Mouse (Mus musculus): ENCODE measurements around the gene Wipf2. TPM values are rescaled to one million over a fixed set of nuclear protein-coding genes. Genes with fewer than 3 reads are reported as not detected.
A peak's percentile ranks its signal among the peaks of the same experiment; 100 is the strongest.

Wipf2 gene
- polyA plus RNA-seq, 1 experiment from 2014 or later = 18.1 TPM

DNA sequence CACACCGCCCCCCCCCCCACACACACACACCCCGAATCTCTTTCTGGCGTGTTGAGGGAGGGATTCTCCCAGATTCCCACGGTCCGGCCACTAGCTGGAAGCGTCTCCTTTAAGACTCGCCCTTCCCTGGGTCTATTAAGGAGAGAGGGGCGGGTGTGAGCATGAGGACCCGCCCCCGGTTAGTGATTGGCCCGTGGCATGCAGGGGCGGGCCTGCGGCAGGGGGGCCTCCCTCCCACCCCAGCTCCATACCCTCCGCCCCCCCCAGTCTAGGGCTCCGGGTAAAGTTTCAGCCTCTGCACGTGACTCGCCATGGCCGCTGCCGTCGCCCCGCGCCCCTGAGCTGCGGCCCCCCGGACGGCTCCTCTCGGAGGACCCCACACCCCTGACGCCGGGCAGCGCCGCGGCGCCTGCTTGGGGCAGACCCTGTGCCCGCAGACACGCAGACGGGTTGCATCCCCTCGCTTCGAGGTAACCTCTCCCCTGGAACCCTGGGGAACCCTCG lies 74.0 kb downstream of the Wipf2 start:
- H3K27ac ChIP-seq = peak overlapping the region; percentile 66
- WGBS (ENCODE audit: missing documents) = 2% methylated on average over 28 of the region's 38 CpGs
- H3K36me3 ChIP-seq (ENCODE audit: inconsistent target) = no peaks in the 10 kb centered on the region
- peak overlapping the region; percentile 54 for H3K4me3 ChIP-seq (ENCODE audit: inconsistent target)
- peaks cover 39% of the 10 kb centered on the region for H3K79me2 ChIP-seq (ENCODE audit: inconsistent target)

DNA sequence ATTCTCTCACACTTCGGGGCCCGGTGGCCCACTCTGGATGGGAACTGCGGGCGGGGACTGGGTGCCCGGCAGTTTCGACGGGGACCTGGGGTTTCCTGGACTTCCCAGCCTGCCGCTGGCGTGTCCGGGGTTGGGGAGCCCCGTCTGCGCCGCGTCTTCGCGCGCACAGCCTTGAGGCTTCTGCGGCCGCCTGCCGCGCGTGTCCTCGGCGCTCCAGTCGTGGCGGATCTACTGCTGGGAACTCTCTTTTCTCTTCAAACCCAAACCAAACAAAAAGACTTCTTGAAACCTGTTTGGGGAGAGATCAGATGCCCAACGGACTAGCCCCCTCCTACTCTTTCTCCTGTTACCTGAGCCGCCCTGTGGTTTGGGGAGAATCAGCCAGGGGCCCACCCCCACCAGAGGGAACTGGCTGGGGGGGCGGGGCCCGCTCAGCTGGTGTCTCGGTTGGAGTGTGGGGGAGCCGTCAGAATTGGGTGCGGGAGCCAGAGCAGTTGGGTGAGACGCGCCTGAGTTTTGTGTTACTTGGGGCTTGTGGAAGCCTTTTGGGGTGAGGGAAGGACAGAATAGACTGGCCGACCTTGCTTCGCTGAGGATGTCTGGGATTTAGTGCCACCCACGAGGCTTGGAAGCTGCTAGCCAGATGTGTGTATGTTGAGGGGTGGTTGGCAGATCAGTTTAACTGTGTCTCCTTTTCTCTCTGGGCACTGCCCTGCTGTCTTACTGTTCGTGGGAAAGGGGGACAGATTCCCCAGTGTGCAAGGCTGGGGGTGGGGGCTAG lies 74.7 kb downstream of the Wipf2 start:
- Histone ChIP-seq H3K36me3 (ENCODE audit: inconsistent target) (no peaks in the 10 kb centered on the region), H3K27ac (peak overlapping the region; percentile 34), H3K79me2 (ENCODE audit: inconsistent target) (peaks cover 46% of the 10 kb centered on the region), H3K4me3 (ENCODE audit: inconsistent target) (peak overlapping the region; percentile 54)
- WGBS (ENCODE audit: missing documents) = 3% methylated on average over 38 of the region's 39 CpGs

DNA sequence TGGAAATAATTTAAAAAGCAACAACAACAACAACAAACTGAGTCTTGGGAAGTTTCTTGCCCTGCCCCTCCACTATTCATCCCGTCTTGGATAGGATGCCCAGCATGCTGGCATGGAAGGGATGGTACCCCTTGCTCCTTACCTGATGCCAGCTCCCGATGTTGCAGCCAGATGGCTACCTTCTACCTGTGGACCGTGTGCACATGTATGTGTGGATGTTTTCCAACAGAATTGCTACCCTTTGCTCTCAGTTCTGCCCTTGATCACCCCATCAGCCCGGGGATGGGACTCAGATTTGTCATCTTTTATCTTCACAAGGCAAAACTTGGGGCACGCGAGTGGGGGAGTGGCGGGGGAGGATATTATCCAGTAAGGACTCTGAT lies 75.3 kb downstream of the Wipf2 start:
- Histone ChIP-seq H3K27ac (peak overlapping the region; percentile 34; the same call in 1 of the 2 replicates), H3K4me3 (ENCODE audit: inconsistent target) (peak overlapping the region; percentile 54), H3K36me3 (ENCODE audit: inconsistent target) (no peaks in the 10 kb centered on the region), H3K79me2 (ENCODE audit: inconsistent target) (peaks cover 52% of the 10 kb centered on the region)
- WGBS (ENCODE audit: missing documents) = 76% methylated on average over 7 of the region's 7 CpGs

DNA sequence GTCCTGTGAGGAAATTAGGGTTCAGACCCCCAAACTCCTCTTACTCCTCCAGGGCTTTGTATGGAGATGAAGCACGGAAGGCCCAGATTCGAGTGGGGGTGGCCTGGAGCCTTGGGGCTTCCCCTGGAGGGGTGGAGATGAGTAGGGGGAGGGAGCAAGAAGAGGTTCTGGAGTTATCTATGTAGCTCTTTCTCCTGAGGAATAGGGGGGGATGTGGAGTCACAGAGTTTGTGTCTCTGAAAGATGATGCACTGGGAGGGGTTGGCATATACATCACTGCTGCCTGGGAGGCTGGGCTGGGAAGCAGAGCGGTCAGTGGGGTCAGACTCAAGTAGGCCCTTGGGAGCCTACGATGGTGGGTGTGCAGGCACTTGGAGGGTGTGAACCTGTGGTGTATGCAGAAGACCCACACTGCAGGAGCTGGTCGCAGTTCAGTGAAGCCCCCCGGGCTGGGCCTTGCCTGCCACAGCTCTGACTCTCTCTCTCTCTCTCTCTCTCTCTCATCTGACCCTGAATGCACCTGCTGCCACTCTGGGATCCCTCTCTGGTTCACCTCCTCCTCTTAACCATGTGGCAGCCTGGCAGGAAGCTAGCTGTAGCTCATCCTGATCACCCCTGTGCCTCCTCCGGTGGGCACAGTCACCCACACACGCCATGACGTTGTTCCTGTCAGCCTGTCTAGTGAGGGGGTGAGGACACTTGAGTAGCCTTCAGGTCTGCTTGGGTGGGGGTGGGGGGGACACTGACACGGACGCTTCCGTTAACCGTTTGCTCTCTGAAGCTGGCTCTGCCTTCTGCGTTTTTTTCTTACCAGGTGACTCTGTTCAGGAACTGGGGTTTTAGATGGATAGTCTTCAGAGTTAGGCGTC lies 75.9 kb downstream of the Wipf2 start:
- Histone ChIP-seq H3K4me3 (ENCODE audit: inconsistent target) (no peak overlapping the region), H3K79me2 (ENCODE audit: inconsistent target) (peaks cover 58% of the 10 kb centered on the region), H3K36me3 (ENCODE audit: inconsistent target) (no peaks in the 10 kb centered on the region), H3K27ac (0 out of 2 replicates have a peak overlapping the region, but pooled peaks have one; percentile 97)
- 47% methylated on average over 15 of the region's 15 CpGs for WGBS (ENCODE audit: missing documents)

DNA sequence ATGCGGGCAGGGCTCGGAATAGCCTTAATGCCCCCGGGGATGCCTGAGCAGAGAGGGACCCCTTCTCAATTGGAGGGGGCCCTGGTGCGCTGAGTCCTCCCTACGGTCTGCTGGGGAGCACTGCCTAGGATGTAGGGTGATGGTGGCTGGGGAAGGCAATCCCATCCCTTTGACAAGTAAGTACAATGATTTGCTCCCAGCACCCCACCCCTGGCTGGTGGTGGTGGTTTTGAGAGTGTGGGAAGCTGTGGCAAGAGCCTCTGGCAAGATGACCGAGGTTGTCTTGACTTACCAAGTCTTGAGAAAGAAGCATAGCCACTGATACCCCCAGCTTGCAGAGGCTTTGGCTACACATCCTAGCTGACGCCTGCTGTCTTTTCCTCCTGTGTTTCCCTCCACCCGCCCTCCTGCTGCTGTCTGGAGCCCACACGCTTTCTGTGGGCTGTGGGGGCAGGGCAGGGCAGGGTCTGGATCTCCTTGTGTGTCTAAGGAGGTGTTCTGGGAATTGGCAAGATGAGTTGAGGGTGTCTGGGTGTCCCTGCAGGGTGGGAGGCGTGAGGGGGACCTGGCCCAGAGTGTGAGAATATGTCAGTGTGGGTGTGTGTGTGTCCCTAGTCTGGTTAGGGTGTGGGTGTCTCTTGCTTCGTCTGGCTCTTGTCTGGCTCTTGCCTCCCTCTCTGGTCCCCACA lies 76.7 kb downstream of the Wipf2 start:
- H3K4me3 ChIP-seq (ENCODE audit: inconsistent target) = no peak overlapping the region
- peak overlapping the region; percentile 97 for H3K27ac ChIP-seq
- H3K36me3 ChIP-seq (ENCODE audit: inconsistent target) = no peaks in the 10 kb centered on the region
- WGBS (ENCODE audit: missing documents) = 46% methylated on average over 10 of the region's 11 CpGs
- H3K79me2 ChIP-seq (ENCODE audit: inconsistent target) = peaks cover 66% of the 10 kb centered on the region

DNA sequence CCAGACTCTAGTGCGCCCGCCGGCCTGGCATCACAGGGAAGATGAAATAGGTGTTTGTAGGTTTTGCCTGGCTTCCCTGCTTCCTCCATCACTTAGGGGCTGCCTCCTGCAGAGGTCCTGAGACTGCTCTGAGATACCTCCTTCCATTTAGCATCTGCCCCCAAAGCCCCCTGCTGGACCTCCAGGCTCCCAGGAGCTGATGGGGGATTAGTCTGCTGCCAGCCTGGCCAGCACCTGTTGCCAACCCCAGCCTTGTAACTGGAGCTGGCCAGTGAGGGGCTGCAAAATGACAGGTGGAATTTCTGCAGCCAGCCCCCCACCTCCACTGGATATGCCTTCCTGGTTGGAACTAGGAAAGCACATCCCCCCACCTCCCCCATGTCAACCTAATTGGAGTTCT lies 77.3 kb downstream of the Wipf2 start:
- peak overlapping the region; percentile 29; the same call in 1 of the 2 replicates for H3K4me3 ChIP-seq (ENCODE audit: inconsistent target)
- peak overlapping the region; percentile 97 for H3K27ac ChIP-seq
- peaks cover 72% of the 10 kb centered on the region for H3K79me2 ChIP-seq (ENCODE audit: inconsistent target)
- 76% methylated on average over 3 of the region's 3 CpGs for WGBS (ENCODE audit: missing documents)
- H3K36me3 ChIP-seq (ENCODE audit: inconsistent target) = no peaks in the 10 kb centered on the region

DNA sequence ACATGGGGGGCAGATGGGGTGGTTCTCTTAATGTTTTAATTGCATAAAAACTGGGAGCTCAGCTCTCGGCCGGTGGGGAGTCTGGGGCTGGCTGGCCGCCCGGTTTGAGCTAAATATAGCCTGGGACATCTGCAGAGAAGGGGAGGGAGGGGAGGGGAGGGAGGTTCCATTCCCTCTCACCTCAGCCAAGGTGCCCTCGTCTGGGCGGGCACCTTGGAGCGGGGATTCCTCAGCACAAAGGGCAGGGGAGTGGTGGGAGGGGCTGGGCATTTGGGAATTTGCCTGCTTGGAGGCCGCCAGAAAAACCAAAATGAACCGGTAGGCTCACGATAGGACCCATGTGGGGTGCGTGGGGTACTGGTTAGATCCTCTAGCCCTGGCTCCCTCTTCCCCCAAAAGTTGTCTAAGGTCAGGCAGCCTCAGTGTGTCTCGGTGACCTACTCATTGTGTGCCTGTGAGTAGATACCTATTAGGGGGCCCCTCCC lies 77.9 kb downstream of the Wipf2 start:
- Histone ChIP-seq H3K79me2 (ENCODE audit: inconsistent target) (peaks cover 78% of the 10 kb centered on the region), H3K27ac (peak overlapping the region; percentile 97), H3K4me3 (ENCODE audit: inconsistent target) (peak overlapping the region; percentile 29), H3K36me3 (ENCODE audit: inconsistent target) (no peaks in the 10 kb centered on the region)
- WGBS (ENCODE audit: missing documents) = 5% methylated on average over 8 of the region's 12 CpGs

DNA sequence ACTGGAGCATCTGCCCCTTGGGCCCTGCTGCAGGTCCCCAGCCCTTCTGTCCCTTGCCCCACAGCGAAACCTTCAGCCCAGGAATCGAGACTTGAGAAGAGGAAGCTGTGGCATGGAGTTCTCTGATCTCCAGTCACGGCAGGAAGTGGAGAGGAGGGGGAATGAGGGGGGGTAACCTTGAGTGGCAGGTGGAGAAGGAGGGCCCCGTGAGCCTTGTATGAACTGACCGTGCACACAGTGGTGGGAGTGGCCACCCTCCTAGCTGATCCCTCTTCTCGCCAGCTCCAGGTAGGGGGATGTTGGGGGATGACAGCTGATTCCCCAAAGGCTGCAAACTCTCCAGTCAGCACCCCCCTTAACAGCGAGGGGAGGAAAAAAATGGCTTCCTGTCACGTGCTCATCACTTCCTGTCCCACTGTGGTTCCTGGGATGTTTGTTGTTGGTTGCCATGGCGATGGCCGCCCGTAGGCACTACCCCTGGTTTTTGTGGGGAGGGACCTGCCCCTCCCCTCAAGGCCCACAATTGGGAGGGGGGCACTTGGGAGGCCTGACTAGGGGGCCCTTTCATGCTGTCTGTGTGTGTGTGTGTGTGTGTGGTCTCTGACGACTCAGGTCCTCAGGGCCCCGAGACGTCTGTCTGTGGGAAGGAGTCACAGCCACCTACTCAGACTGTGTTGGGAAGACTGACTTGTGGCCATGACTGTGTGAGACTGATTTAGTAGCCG lies 78.5 kb downstream of the Wipf2 start:
- Histone ChIP-seq H3K36me3 (ENCODE audit: inconsistent target) (no peaks in the 10 kb centered on the region), H3K4me3 (ENCODE audit: inconsistent target) (peak overlapping the region; percentile 29), H3K27ac (peak overlapping the region; percentile 97), H3K79me2 (ENCODE audit: inconsistent target) (peaks cover 84% of the 10 kb centered on the region)
- 1% methylated on average over 12 of the region's 15 CpGs for WGBS (ENCODE audit: missing documents)

DNA sequence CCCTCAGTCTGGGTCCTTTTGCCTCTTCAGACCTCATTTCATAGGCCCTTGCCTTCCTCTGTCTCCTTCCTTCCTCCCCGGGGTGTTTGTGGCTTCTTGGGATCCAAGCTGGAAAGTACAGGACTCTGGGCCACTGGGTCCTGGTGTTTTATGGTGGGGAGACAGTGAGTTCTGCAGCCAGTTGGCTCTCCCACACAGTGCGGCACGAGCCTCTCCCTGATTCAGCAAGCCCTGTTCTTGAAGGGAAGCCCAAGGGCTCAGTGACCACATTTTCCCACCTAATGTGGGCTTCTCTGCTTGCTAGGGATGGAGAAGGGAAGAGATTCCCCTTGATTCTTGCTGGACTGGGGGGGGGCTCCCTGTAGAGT lies 79.1 kb downstream of the Wipf2 start:
- WGBS (ENCODE audit: missing documents) = 2% methylated on average over 3 of the region's 3 CpGs
- Histone ChIP-seq H3K27ac (peak overlapping the region; percentile 97), H3K4me3 (ENCODE audit: inconsistent target) (peak overlapping the region; percentile 29), H3K36me3 (ENCODE audit: inconsistent target) (no peaks in the 10 kb centered on the region), H3K79me2 (ENCODE audit: inconsistent target) (peaks cover 90% of the 10 kb centered on the region)

DNA sequence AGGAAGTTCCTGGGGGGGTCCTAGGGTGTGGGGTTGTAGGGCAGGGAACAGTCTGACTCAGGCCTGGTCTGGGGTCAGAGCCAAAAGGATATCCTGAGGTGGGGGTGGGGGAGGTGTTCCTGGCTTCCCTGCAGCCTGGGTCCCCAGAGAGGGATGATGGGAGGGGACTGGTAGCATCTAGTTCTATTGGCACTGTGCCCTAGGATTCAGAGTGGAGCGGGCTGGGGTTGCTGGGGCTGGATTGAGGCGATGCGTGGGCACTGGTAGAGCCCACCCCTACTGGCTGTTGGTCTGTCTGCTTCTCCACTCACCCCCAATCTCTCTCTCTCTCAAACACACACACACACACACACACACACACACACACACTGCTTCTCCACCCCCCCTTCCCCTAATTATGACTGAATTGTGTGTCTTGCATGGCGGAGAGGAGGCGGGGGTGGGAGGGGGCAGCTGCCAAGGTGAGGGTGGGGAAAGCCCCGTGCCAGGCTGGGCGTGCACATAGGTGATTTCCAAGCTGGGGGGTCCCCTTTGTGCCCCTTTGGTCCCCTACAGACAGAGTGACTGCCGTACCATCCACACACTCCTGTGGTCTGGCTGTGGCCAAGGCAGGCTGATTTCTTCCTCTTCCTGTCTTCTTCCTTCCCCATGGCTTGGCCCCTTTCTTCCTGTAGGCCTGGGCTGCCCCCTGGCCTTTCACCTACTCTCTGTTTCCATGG lies 79.6 kb downstream of the Wipf2 start:
- peak overlapping the region; percentile 29; the same call in 1 of the 2 replicates for H3K4me3 ChIP-seq (ENCODE audit: inconsistent target)
- H3K36me3 ChIP-seq (ENCODE audit: inconsistent target) = no peaks in the 10 kb centered on the region
- 7% methylated on average over 5 of the region's 8 CpGs for WGBS (ENCODE audit: missing documents)
- H3K79me2 ChIP-seq (ENCODE audit: inconsistent target) = peaks cover 92% of the 10 kb centered on the region
- H3K27ac ChIP-seq = peak overlapping the region; percentile 97

DNA sequence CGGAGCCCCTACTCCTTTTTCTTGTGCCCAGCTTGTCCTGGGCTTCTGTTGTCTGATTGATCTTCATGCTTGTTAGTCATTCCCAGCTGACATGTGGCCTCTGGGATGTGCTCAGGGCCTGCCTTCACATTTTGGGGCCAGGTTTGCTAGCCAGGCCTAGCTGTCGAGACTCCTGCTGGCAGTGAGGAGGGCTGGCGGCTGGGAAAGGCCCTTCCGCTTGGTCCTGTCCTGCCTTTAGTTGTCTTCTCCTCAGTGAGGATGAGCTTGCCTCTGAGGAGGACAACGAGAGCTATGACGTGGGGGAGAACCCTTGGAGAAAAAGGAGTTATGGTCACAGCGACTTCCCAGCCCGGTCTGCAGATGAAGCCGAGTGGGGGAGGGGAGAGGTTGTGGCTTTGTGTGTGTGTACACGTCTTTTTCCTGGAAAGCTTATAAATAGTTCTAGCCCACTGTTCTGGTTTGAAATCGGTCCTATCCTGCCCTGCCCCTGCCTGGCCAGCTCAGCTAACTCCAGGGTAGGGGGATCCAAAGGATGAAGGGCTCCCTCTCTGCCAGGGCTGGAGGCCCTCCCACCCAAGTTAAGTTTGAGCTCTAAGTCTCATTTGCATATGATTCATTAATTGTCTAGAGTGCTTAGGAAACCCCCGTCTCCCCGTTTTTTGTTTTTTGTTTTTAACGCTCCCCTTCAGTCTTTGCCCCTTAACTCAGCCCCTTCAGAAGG lies 80.5 kb downstream of the Wipf2 start:
- WGBS (ENCODE audit: missing documents) = 22% methylated on average over 14 of the region's 14 CpGs
- Histone ChIP-seq H3K4me3 (ENCODE audit: inconsistent target) (no peak overlapping the region), H3K79me2 (ENCODE audit: inconsistent target) (peaks cover 85% of the 10 kb centered on the region), H3K27ac (peak overlapping the region; percentile 97), H3K36me3 (ENCODE audit: inconsistent target) (no peaks in the 10 kb centered on the region)

DNA sequence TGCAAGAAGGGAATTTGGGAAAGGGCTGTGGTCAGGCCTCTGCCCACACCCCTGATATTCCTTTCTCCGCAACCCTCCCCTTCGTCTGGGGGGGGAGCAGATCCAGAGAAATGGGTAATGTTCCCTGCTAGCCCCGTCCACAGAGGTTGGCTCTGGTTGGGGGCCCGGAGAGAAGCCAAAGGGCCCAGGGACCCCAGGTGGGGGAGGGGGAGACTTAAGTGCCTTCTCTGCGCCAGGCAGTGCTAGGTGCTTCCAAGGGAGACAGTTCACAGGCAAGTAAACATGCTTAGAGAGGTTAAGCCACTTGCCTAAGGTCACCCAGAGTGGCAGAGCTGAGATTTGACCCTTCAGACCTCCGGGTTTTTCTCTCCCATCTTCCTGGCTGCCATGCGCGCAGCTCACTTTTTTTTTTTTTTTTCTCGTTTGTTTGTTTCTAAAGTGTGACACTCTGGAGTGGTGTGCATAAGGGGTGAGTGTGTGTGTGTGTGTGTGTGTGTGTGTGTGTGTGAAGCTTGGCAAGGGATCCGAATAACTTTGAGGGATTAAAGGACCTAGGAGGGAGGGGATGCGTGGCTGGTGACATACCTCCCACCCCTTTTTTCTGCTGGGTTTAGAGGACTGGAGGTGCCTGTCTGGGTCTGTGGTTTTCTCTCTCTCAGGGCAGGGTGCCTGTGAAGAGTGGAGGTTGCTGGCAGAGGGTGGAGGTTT lies 81.6 kb downstream of the Wipf2 start:
- WGBS (ENCODE audit: missing documents) = 61% methylated on average over 8 of the region's 11 CpGs
- Histone ChIP-seq H3K79me2 (ENCODE audit: inconsistent target) (peaks cover 85% of the 10 kb centered on the region), H3K4me3 (ENCODE audit: inconsistent target) (no peak overlapping the region), H3K27ac (peak overlapping the region; percentile 97), H3K36me3 (ENCODE audit: inconsistent target) (no peaks in the 10 kb centered on the region)

Measured in macrophage (primary cell).